Mouse (Mus musculus) testis, adult 2 months (tissue): Measurements from ENCODE around the gene Araf.
"Not testable (repeated sequence)": the region's sequence is repeated elsewhere in the genome, so short reads cannot be mapped to it uniquely, and the experiment has no call there.

ENCODE experiments used
- CTCF ChIP-seq: fragments of 200-500 bp; IDR thresholded peaks from 2 replicates; pipeline ENCODE4 v1.5.1; 2012; ENCODE audit warnings: low read depth, mild to moderate bottlenecking, inconsistent platforms, low read length, moderate library complexity; ENCODE audit not compliant: control insufficient read depth, insufficient read depth, insufficient replicate concordance
- POLR2A ChIP-seq: fragments of 200-500 bp; IDR thresholded peaks from 2 replicates; pipeline ENCODE4 v1.6.1; 2012; ENCODE audit warnings: low read depth, mild to moderate bottlenecking, inconsistent platforms, low read length, moderate library complexity; ENCODE audit not compliant: control insufficient read depth

DNA sequence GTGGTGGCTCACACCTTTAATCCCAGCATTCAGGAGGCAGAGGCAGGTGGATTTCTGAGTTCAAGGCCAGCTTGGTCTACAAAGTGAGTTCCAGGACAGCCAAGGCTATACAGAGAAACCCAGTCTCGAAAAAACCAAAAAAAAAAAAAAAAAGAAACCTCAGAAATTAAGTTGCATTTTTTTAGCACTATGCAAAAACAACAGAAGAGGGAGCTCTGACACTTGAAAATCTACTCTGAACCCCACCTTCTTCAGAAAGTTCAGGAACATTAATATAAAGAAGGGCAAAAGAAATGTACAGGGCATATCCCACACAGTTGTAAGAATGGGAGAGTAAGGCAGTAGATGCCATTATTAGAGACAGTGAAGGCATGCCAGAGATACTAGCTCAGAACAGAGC lies 6.7 kb downstream of the Araf start:
- not testable (repeated sequence) for TF ChIP-seq POLR2A, CTCF
